Mouse (Mus musculus) brown adipose tissue, adult 24 weeks (tissue): ENCODE measurements around the gene Stk11ip. TPM values are rescaled to one million over a fixed set of nuclear protein-coding genes. Genes with fewer than 3 reads are reported as not detected.
A peak's percentile ranks its signal among the peaks of the same experiment; 100 is the strongest.

Experiments
- H3K27ac ChIP-seq: fragments of 200-500 bp; replicated peaks from 2 replicates; pipeline ENCODE4 v1.5.1; 2012; ENCODE audit warnings: low read depth, mild to moderate bottlenecking, low read length
- H3K4me1 ChIP-seq: fragments of 200-500 bp; 2 replicates; pipeline ENCODE4 v1.6.1; 2012; ENCODE audit warnings: low read length, mixed read lengths; ENCODE audit not compliant: control insufficient read depth, insufficient read depth, insufficient read length
- H3K4me3 ChIP-seq: fragments of 200-500 bp; 2 replicates; pipeline ENCODE4 v1.5.1; 2012; ENCODE audit warnings: low read depth, mild to moderate bottlenecking, low read length, moderate library complexity; ENCODE audit not compliant: insufficient read depth
- polyA plus RNA-seq: library from polyadenylated mRNA; stranded (reverse); fragments of >200 nt; gene quantifications from 2 replicates; pipeline ENCODE4 v1.2.4, GENCODE M21; 2012; ENCODE audit not compliant: missing spikeins, insufficient read depth, insufficient read length

Gene Stk11ip
- polyA plus RNA-seq, 1 experiment: 5.2 TPM

GRCm38 (mm10) chr1:75494878-75495548 is 26.3 kb upstream of the Stk11ip start:
- Histone ChIP-seq H3K4me3 (no peak overlapping the region), H3K27ac (no peak overlapping the region), H3K4me1 (no peaks in the 10 kb centered on the region)

- no peak overlapping the region for H3K4me3 ChIP-seq
- H3K27ac ChIP-seq: no peak overlapping the region
- no peaks in the 10 kb centered on the region for H3K4me1 ChIP-seq
Measured at GRCm38 (mm10) chr1:75498897-75499296, 22.4 kb upstream of the Stk11ip start.

- Histone ChIP-seq H3K27ac (no peak overlapping the region), H3K4me1 (no peaks in the 10 kb centered on the region), H3K4me3 (no peak overlapping the region)
Measured at GRCm38 (mm10) chr1:75499441-75499840, 21.9 kb upstream of the Stk11ip start.

- Histone ChIP-seq H3K27ac (no peak overlapping the region), H3K4me3 (no peak overlapping the region), H3K4me1 (no peaks in the 10 kb centered on the region)
Measured at GRCm38 (mm10) chr1:75501905-75502304, 19.4 kb upstream of the Stk11ip start.

GRCm38 (mm10) chr1:75502945-75503650 is 18.2 kb upstream of the Stk11ip start:
- Histone ChIP-seq H3K4me3 (no peak overlapping the region), H3K27ac (no peak overlapping the region), H3K4me1 (no peaks in the 10 kb centered on the region)

- no peak overlapping the region for H3K27ac ChIP-seq
- H3K4me3 ChIP-seq: no peak overlapping the region
Measured at GRCm38 (mm10) chr1:75503651-75503980, 17.7 kb upstream of the Stk11ip start.

GRCm38 (mm10) chr1:75504256-75505045 is 16.9 kb upstream of the Stk11ip start:
- H3K4me3 ChIP-seq: no peak overlapping the region
- no peak overlapping the region for H3K27ac ChIP-seq
- H3K4me1 ChIP-seq: no peaks in the 10 kb centered on the region

More at GRCm38 (mm10) chr1:75503651-75503980, 17.7 kb upstream of the Stk11ip start:
- no peaks in the 10 kb centered on the region for H3K4me1 ChIP-seq

GRCm38 (mm10) chr1:75505159-75505955 is 16.0 kb upstream of the Stk11ip start:
- Histone ChIP-seq H3K4me3 (peak overlapping the region; percentile 55), H3K4me1 (no peaks in the 10 kb centered on the region), H3K27ac (no peak overlapping the region)

- no peaks in the 10 kb centered on the region for H3K4me1 ChIP-seq
- no peak within 1 kb of the TSS for H3K27ac ChIP-seq
- peak within 1 kb of the TSS; percentile 55 for H3K4me3 ChIP-seq
Measured at GRCm38 (mm10) chr1:75505956-75506831, 15.1 kb upstream of the Stk11ip start, which contains the start of gene Obsl1. Gene Obsl1, minus strand, starts transcription at chr1:75506452.

GRCm38 (mm10) chr1:75507006-75507405 is 14.3 kb upstream of the Stk11ip start, which contains the start of gene Inha:
Gene Inha, plus strand, starts transcription at chr1:75507077.
- no peak within 1 kb of the TSS for H3K27ac ChIP-seq
- H3K4me3 ChIP-seq: peak within 1 kb of the TSS; percentile 55
- H3K4me1 ChIP-seq: no peaks in the 10 kb centered on the region

GRCm38 (mm10) chr1:75509586-75509985 is 11.7 kb upstream of the Stk11ip start:
- Histone ChIP-seq H3K27ac (no peak overlapping the region), H3K4me1 (no peaks in the 10 kb centered on the region), H3K4me3 (no peak overlapping the region)

GRCm38 (mm10) chr1:75510154-75510553 is 11.2 kb upstream of the Stk11ip start:
- Histone ChIP-seq H3K4me1 (no peaks in the 10 kb centered on the region), H3K4me3 (no peak overlapping the region), H3K27ac (no peak overlapping the region)

- no peaks in the 10 kb centered on the region for H3K4me1 ChIP-seq
- no peak overlapping the region for H3K4me3 ChIP-seq
- H3K27ac ChIP-seq: no peak overlapping the region
Measured at GRCm38 (mm10) chr1:75511437-75512210, 9.7 kb upstream of the Stk11ip start.
